Mouse (Mus musculus): ENCODE measurements around the gene D230025D16Rik.

GRCm38 (mm10) chr8:105270101-105270915 is 45.4 kb downstream of the D230025D16Rik start:
- TF ChIP-seq POLR2A (IDR thresholded peaks at IDR 0.05; ENCODE audit: borderline replicate concordance, control insufficient read depth, low read depth, low read length) (no peak), CTCF (IDR thresholded peaks at IDR 0.05; ENCODE audit: control insufficient read depth, insufficient read depth, low read length) (no peak)

Data from bone marrow, adult 2 months (tissue).